Mouse (Mus musculus) forebrain, embryonic 12.5 days (tissue): Measurements from ENCODE around the gene Mrpl51. TPM values are rescaled to one million over a fixed set of nuclear protein-coding genes. Genes with fewer than 3 reads are reported as not detected.
A peak's percentile ranks its signal among the peaks of the same experiment; 100 is the strongest.

ENCODE experiments used
- ATAC-seq: fragments of 200-750 bp; cut with Nextera tagmentation; 2 replicates; pipeline ENCODE4 v1.8.0; 2017; ENCODE audit warnings: moderate TSS enrichment; ENCODE audit not compliant: low FRiP score
- H3K27ac ChIP-seq: fragments of 300-500 bp; sonication (generic); 2 replicates; pipeline ENCODE4 v1.5.1; 2016; ENCODE audit warnings: mild to moderate bottlenecking
- H3K27me3 ChIP-seq: fragments of 300-500 bp; sonication (generic); 2 replicates; pipeline ENCODE4 v1.6.1; 2016; ENCODE audit warnings: mild to moderate bottlenecking
- H3K36me3 ChIP-seq: fragments of 300-500 bp; sonication (generic); replicated peaks from 2 replicates; pipeline ENCODE4 v1.6.1; 2016; ENCODE audit warnings: mild to moderate bottlenecking
- H3K4me1 ChIP-seq: fragments of 300-500 bp; sonication (generic); 2 replicates; pipeline ENCODE4 v1.6.1; 2016
- H3K4me2 ChIP-seq: fragments of 300-500 bp; sonication (generic); 2 replicates; pipeline ENCODE4 v1.6.1; 2016; ENCODE audit warnings: mild to moderate bottlenecking, moderate library complexity
- H3K4me3 ChIP-seq: fragments of 300-500 bp; sonication (generic); replicated peaks from 2 replicates; pipeline ENCODE4 v1.5.1; 2016; ENCODE audit warnings: mild to moderate bottlenecking
- H3K9ac ChIP-seq: fragments of 300-500 bp; sonication (generic); 2 replicates; pipeline ENCODE4 v1.6.1; 2016; ENCODE audit warnings: mild to moderate bottlenecking
- H3K9me3 ChIP-seq: fragments of 300-500 bp; sonication (generic); 2 replicates; pipeline ENCODE4 v1.6.1; 2016
- WGBS: fragments of 180-500 bp; shearing (Covaris S2); methylation state at CpG from one replicate; pipeline ENCODE4 v1.1.7; 2016; 5-methylcytosine and 5-hydroxymethylcytosine counted together
- polyA plus RNA-seq: library from polyadenylated mRNA; unstranded; fragments of >200 nt; fragmentation: Nextera tagmentation; extraction: Ambion mirVana; gene quantifications from 2 replicates; pipeline ENCODE4 v1.2.1, GENCODE M21; 2016

The Mrpl51 gene
- polyA plus RNA-seq, 1 experiment from 2014 or later, result 192 TPM

DNA sequence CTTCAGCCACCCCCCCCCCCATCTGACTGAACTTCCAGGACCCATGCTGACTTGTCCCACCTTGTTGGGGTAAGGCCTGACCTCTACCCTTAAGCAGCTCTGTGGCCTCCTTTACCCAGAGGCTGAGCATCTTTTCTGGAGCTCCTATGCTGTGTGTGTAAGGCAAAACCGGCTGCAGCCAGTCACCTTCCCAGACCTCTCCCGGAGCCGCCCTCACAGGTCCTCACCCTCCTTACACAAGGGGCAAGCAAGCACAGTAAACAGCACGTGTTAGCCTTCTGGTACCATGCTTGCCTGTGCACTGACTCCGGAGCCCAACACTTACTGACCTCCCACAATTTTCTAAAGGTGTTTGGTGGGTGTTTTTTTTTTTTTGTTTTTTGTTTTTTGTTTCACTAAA is 16.1 kb upstream of the Mrpl51 start:
- H3K36me3 ChIP-seq, result peaks cover 100% of the 10 kb centered on the region
- no peaks in the 10 kb centered on the region for H3K27me3 ChIP-seq
- H3K9ac ChIP-seq, result no peak overlapping the region
- H3K9me3 ChIP-seq, result no peaks in the 10 kb centered on the region
- WGBS, result 91% methylated on average over 5 of the region's 5 CpGs
- no peak for ATAC-seq
- H3K4me2 ChIP-seq, result no peak overlapping the region
- H3K4me1 ChIP-seq, result no peaks in the 10 kb centered on the region
- H3K4me3 ChIP-seq, result no peak overlapping the region
- no peak overlapping the region for H3K27ac ChIP-seq

GRCm38 (mm10) chr6:125179601-125180000 is 12.0 kb upstream of the Mrpl51 start:
- Histone ChIP-seq H3K4me2 (no peak overlapping the region), H3K9ac (no peak overlapping the region), H3K36me3 (peaks cover 99% of the 10 kb centered on the region), H3K27me3 (no peaks in the 10 kb centered on the region), H3K27ac (no peak overlapping the region), H3K4me3 (no peak overlapping the region), H3K9me3 (no peaks in the 10 kb centered on the region), H3K4me1 (no peaks in the 10 kb centered on the region)
- WGBS, result 92% methylated on average over 7 of the region's 7 CpGs
- ATAC-seq, result no peak

DNA sequence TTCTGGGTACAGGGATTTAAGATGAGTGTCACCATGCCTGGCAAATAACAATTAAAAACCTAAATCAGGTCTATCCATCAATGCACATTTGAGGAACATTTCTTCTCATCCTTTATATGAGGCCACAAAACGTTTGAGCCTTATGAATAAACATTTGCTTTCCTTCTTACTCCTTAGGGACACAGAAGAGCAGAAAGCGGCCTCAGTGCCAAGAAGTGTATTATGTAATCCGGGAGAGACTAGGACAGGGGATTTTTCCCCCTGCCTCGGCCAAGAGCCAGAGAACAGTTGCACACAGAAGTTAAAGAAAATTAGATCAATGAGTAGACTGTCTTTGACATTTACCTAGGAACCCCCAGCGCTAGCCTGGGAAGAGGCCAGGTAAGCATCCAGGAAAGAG is 9.5 kb upstream of the Mrpl51 start:
- Histone ChIP-seq H3K4me1 (no peaks in the 10 kb centered on the region), H3K4me2 (no peak overlapping the region), H3K27ac (no peak overlapping the region), H3K9ac (no peak overlapping the region), H3K4me3 (no peak overlapping the region), H3K27me3 (no peaks in the 10 kb centered on the region), H3K36me3 (peaks cover 99% of the 10 kb centered on the region), H3K9me3 (no peaks in the 10 kb centered on the region)
- no peak for ATAC-seq
- 81% methylated on average over 5 of the region's 5 CpGs for WGBS

DNA sequence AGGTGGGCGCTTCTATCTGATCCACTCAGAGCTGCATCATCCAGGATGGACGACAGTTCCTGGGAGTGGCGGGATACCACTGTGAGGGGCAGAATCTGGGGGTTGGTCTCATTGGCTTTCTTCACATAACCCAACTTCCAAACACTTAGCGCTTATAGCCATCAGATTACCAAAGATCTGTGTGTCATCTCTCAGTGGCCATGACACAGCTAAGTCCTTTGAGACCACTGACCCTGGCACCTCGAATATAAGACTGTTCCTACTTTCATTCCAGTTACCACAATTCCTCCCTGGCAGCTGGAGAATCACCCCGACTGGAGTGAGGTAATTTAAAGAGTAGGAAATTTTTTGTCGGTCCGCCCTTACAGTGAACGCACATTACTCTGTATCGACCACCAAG is 5.4 kb upstream of the Mrpl51 start:
- Histone ChIP-seq H3K27ac (no peak overlapping the region), H3K36me3 (peaks cover 80% of the 10 kb centered on the region), H3K27me3 (no peaks in the 10 kb centered on the region), H3K4me2 (no peak overlapping the region), H3K9ac (no peak overlapping the region), H3K9me3 (no peaks in the 10 kb centered on the region), H3K4me1 (peaks cover 15% of the 10 kb centered on the region), H3K4me3 (no peak overlapping the region)
- WGBS, result 95% methylated on average over 10 of the region's 10 CpGs
- ATAC-seq, result no peak

GRCm38 (mm10) chr6:125190816-125191215 is 785 bp upstream of the Mrpl51 start:
- Histone ChIP-seq H3K4me3 (peak overlapping the region; percentile 66), H3K4me2 (peak overlapping the region; percentile 80), H3K9me3 (no peaks in the 10 kb centered on the region), H3K27me3 (no peaks in the 10 kb centered on the region), H3K27ac (peak overlapping the region; percentile 99; the same call in 1 of the 2 replicates), H3K4me1 (peaks cover 31% of the 10 kb centered on the region), H3K36me3 (peaks cover 57% of the 10 kb centered on the region), H3K9ac (peak overlapping the region; percentile 72)
- ATAC-seq, result no peak; the same call in 1 of the 2 replicates

- whole genome bisulfite sequencing, result under 1% methylated on average over 34 of the region's 34 CpGs
- peaks cover 36% of the 10 kb centered on the region for H3K4me1 ChIP-seq
- peak overlapping the region; percentile 99 for H3K27ac ChIP-seq
- peak overlapping the region; percentile 66 for H3K4me3 ChIP-seq
- peaks cover 46% of the 10 kb centered on the region for H3K36me3 ChIP-seq
- ATAC-seq, result peak; percentile 94
- no peaks in the 10 kb centered on the region for H3K9me3 ChIP-seq
- H3K9ac ChIP-seq, result peak overlapping the region; percentile 72
- no peaks in the 10 kb centered on the region for H3K27me3 ChIP-seq
- H3K4me2 ChIP-seq, result peak overlapping the region; percentile 80
These were observed 564 bp downstream of the Mrpl51 start for GRCm38 (mm10) chr6:125192016-125192714.

DNA sequence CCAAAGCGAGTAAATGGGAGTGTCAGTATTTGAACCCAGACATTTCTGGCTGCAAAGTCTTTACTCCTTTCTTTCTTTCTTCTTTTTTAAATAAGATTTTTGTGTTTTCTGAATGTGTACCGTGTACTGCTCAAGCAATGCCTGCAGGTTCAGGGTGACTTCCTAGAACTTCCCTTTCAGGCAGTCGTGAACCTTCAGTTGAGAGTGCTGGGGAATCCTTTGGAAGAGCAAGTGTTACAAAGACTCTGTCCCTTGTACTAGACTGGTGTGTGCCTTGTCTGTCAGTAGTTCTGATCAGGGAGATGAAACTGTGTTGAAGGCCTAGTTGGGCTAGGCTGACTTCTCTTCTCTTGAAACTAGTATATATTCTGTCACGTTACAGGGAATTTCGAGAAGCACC is 1.2 kb downstream of the Mrpl51 start:
- Histone ChIP-seq H3K4me1 (peaks cover 36% of the 10 kb centered on the region), H3K9me3 (no peaks in the 10 kb centered on the region), H3K4me2 (peak overlapping the region; percentile 80), H3K27ac (peak overlapping the region; percentile 99), H3K4me3 (peak overlapping the region; percentile 66), H3K9ac (peak overlapping the region; percentile 72), H3K36me3 (peaks cover 40% of the 10 kb centered on the region), H3K27me3 (no peaks in the 10 kb centered on the region)
- ATAC-seq, result no peak
- 45% methylated on average over 5 of the region's 5 CpGs for WGBS

- H3K4me2 ChIP-seq, result no peak overlapping the region
These were observed 1.8 kb downstream of the Mrpl51 start for GRCm38 (mm10) chr6:125193390-125193789.

DNA sequence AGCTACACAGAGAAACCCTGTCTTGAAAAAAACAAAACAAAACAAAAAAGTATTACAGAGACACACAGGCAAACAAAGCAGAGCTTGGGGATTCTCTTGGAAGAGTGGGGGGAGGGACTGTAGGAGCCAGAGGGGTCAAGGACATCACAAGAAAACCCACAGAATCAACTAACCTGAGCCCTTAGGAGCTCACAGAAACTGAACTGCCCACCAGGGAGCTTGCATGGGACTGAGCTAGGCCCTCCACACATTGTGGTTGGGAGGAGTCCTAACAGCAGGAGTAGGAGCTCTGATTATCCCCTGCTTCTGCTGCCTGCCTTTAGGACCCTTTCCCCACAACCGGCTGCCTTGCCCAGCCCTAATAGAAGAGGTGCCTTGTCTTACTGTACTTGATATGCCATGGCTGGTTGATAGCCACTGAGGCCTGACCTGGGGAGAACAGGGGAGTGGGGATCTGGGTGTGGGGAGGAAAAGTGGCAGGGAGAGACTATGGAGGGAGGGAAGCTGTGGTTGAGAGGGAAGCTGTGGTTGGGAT is 4.0 kb downstream of the Mrpl51 start:
- Histone ChIP-seq H3K4me2 (no peak overlapping the region), H3K27ac (no peak overlapping the region), H3K9ac (no peak overlapping the region), H3K27me3 (no peaks in the 10 kb centered on the region), H3K9me3 (no peaks in the 10 kb centered on the region), H3K36me3 (peaks cover 25% of the 10 kb centered on the region), H3K4me3 (no peak overlapping the region), H3K4me1 (peaks cover 22% of the 10 kb centered on the region)
- WGBS, result 40% methylated on average over 1 of the region's 1 CpGs
- ATAC-seq, result no peak

More at GRCm38 (mm10) chr6:125193390-125193789, 1.8 kb downstream of the Mrpl51 start:
- no peak for ATAC-seq
- Histone ChIP-seq H3K9me3 (no peaks in the 10 kb centered on the region), H3K36me3 (peaks cover 34% of the 10 kb centered on the region), H3K27me3 (no peaks in the 10 kb centered on the region), H3K27ac (no peak overlapping the region), H3K4me1 (peaks cover 36% of the 10 kb centered on the region), H3K9ac (no peak overlapping the region), H3K4me3 (no peak overlapping the region)
- 79% methylated on average over 7 of the region's 7 CpGs for WGBS

DNA sequence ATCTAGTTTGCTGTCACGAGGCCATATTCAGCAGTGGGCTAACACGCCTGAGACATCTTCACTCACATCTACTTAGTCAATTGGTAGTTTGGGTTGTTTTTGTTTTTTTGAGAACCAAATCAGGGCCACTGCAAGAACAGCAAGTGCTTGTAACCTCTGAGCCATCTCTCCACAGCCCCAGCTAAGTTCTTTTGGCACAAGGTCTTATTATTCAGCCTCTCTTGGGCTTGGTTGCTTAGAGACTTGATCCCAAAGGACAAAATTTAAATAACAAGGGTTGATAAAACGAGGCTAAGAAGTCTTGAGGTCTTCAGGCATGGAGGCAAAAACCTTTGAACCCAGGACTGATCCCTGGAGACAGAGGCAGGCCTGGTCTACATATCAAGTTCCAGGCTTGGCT is 4.7 kb downstream of the Mrpl51 start:
- H3K9me3 ChIP-seq, result no peaks in the 10 kb centered on the region
- ATAC-seq, result no peak
- no peak overlapping the region for H3K4me2 ChIP-seq
- no peak overlapping the region for H3K9ac ChIP-seq
- no peaks in the 10 kb centered on the region for H3K27me3 ChIP-seq
- no peak overlapping the region for H3K27ac ChIP-seq
- peaks cover 21% of the 10 kb centered on the region for H3K4me1 ChIP-seq
- 41% methylated on average over 3 of the region's 3 CpGs for WGBS
- H3K36me3 ChIP-seq, result peaks cover 25% of the 10 kb centered on the region
- no peak overlapping the region for H3K4me3 ChIP-seq

DNA sequence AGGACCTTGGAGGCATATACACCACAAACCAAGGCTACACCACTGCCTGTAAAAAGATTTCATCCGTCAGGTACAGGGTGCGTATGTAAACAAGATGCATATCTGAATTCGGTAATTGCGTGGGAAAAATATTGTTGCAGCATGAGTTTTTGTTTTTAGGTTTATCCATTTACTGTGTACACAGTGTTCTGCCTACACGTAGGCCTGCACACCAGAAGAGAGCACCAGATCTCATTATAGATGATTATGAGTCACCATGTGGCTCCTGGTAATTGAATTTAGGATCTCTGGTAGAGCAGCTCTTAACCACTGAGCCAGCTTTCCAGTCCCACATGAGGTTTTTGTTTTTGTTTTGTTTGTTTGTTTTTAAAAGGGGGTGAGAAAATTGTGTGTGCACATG is 5.6 kb downstream of the Mrpl51 start:
- Histone ChIP-seq H3K9ac (no peak overlapping the region), H3K4me1 (peaks cover 21% of the 10 kb centered on the region), H3K4me3 (no peak overlapping the region), H3K36me3 (peaks cover 25% of the 10 kb centered on the region), H3K27ac (no peak overlapping the region), H3K9me3 (no peaks in the 10 kb centered on the region), H3K27me3 (no peaks in the 10 kb centered on the region), H3K4me2 (no peak overlapping the region)
- WGBS, result 89% methylated on average over 5 of the region's 5 CpGs
- no peak for ATAC-seq

DNA sequence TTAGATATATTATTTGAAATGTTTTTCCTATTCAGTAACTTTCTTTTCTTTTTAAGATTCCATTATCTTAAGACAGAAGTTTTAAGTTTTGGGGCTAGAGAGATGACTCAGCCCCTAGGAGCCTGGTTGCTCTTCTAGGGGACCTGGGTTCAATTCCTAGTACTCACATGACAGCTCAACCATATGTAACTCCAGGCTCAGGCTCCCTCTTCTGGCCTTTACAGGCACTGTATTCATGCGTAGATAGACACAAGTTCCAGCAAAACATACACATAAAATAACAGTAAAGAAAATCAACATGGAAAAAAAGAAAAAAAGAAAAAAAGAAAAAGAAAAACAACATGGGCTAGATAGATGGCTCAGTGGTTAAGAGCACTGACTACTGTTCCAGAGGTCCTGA is 18.8 kb downstream of the Mrpl51 start:
- no peak overlapping the region for H3K27ac ChIP-seq
- ATAC-seq, result no peak
- 89% methylated on average over 1 of the region's 1 CpGs for WGBS

GRCm38 (mm10) chr6:125212621-125213020 is 21.0 kb downstream of the Mrpl51 start:
- no peak for ATAC-seq
- Histone ChIP-seq H3K27me3 (peaks cover 29% of the 10 kb centered on the region), H3K9ac (no peak overlapping the region), H3K4me3 (no peak overlapping the region), H3K27ac (no peak overlapping the region), H3K36me3 (no peaks in the 10 kb centered on the region), H3K4me2 (no peak overlapping the region), H3K9me3 (no peaks in the 10 kb centered on the region), H3K4me1 (peaks cover 10% of the 10 kb centered on the region)
- WGBS, result 58% methylated on average over 2 of the region's 2 CpGs

More for the DNA sequence above, 18.8 kb downstream of the Mrpl51 start:
- H3K36me3 ChIP-seq, result no peaks in the 10 kb centered on the region
- H3K9me3 ChIP-seq, result no peaks in the 10 kb centered on the region
- no peak overlapping the region for H3K9ac ChIP-seq
- H3K4me2 ChIP-seq, result no peak overlapping the region
- H3K4me1 ChIP-seq, result no peaks in the 10 kb centered on the region; the same call in 1 of the 2 replicates
- no peak overlapping the region for H3K4me3 ChIP-seq
- peaks cover 29% of the 10 kb centered on the region for H3K27me3 ChIP-seq
